9 mouse cellular contexts compared by ENCODE assay signal in genomic region chr7:135736581-135736886, GRCm38 (mm10). TPM values are rescaled to one million over a fixed set of nuclear protein-coding genes. Genes with fewer than 3 reads are reported as not detected.
DNase-seq lines count a peak whose midpoint lies in the region; ATAC-seq and TF ChIP-seq lines count a peak whose summit lies in the region.
"Had no signal": no experiment of that assay in that cellular context is flagged by ENCODE, and none has a peak within 500 bp of the region (broad histone marks: within the 10 kb centered on the region; RNA-seq: fewer than 3 reads in every experiment).

No protein-coding gene starts in this region.

- peaks cover 18% of the 10 kb centered on the region for H3K4me1 ChIP-seq in kidney, embryonic 15.5 days
- H3K4me1 ChIP-seq in midbrain, embryonic 16.5 days (ENCODE audit: control insufficient read depth, insufficient read depth, low read length): no peaks in the 10 kb centered on the region; the same call in 1 of the 2 replicates
- H3K4me1 ChIP-seq in midbrain, postnatal 0 days (ENCODE audit: insufficient read depth, low read length): no peaks in the 10 kb centered on the region
- H3K4me1 ChIP-seq in hindbrain, embryonic 13.5 days (replicated peaks): peaks cover 7% of the 10 kb centered on the region; the same call in 1 of the 2 replicates
- H3K4me1 ChIP-seq in neural tube, embryonic 13.5 days (replicated peaks): peaks cover 9% of the 10 kb centered on the region

- DNase-seq in kidney, postnatal 36 days: no peak
- DNase-seq in midbrain, postnatal 0 days (ENCODE audit: low spot score): no peak
- no peak for DNase-seq in layer of hippocampus, postnatal 10 days (ENCODE audit: low spot score in 2 of 2)

- H3K4me2 ChIP-seq in kidney, embryonic 15.5 days: no peak overlapping the region
- no peak overlapping the region for H3K4me2 ChIP-seq in midbrain, embryonic 16.5 days (ENCODE audit: low read length)
- H3K4me2 ChIP-seq in midbrain, postnatal 0 days (ENCODE audit: low read depth, low read length, poor library complexity, severe bottlenecking): no peak overlapping the region
- H3K4me2 ChIP-seq in hindbrain, embryonic 13.5 days: no peak overlapping the region
- H3K4me2 ChIP-seq in neural tube, embryonic 13.5 days: no peak overlapping the region

- no peak overlapping the region for H3K27ac ChIP-seq in kidney, embryonic 15.5 days
- no peak overlapping the region for H3K27ac ChIP-seq in midbrain, embryonic 16.5 days (ENCODE audit: low read length)
- H3K27ac ChIP-seq in midbrain, postnatal 0 days (ENCODE audit: low read depth, low read length): no peak overlapping the region
- H3K27ac ChIP-seq in hindbrain, embryonic 13.5 days: no peak overlapping the region
- no peak overlapping the region for H3K27ac ChIP-seq in neural tube, embryonic 13.5 days (replicated peaks)
- H3K27ac ChIP-seq: left cerebral cortex, adult 2 months had no signal

- no peak overlapping the region for H3K4me3 ChIP-seq in kidney, embryonic 15.5 days (replicated peaks)
- H3K4me3 ChIP-seq in midbrain, embryonic 16.5 days (ENCODE audit: low read depth, low read length): no peak overlapping the region
- H3K4me3 ChIP-seq in midbrain, postnatal 0 days (ENCODE audit: low read depth, low read length): no peak overlapping the region
- no peak overlapping the region for H3K4me3 ChIP-seq in hindbrain, embryonic 13.5 days
- no peak overlapping the region for H3K4me3 ChIP-seq in neural tube, embryonic 13.5 days

- 40% methylated on average over 3 of the region's 3 CpGs for WGBS in kidney, embryonic 15.5 days
- WGBS in midbrain, embryonic 16.5 days: 37% methylated on average over 3 of the region's 3 CpGs
- WGBS in midbrain, postnatal 0 days: 46% methylated on average over 3 of the region's 3 CpGs
- 45% methylated on average over 3 of the region's 3 CpGs for WGBS in hindbrain, embryonic 13.5 days
- WGBS in neural tube, embryonic 13.5 days: 42% methylated on average over 3 of the region's 3 CpGs

- no peaks in the 10 kb centered on the region for H3K27me3 ChIP-seq in kidney, embryonic 15.5 days
- H3K27me3 ChIP-seq in midbrain, embryonic 16.5 days (ENCODE audit: control insufficient read depth, insufficient read depth, low read depth, low read length): no peaks in the 10 kb centered on the region
- H3K27me3 ChIP-seq in midbrain, postnatal 0 days (ENCODE audit: insufficient read depth, low read length): no peaks in the 10 kb centered on the region
- no peaks in the 10 kb centered on the region for H3K27me3 ChIP-seq in hindbrain, embryonic 13.5 days
- no peaks in the 10 kb centered on the region for H3K27me3 ChIP-seq in neural tube, embryonic 13.5 days

- ATAC-seq in kidney, embryonic 15.5 days (replicated peaks; ENCODE audit: low FRiP score): peak; percentile 31; the same call in 1 of the 2 replicates
- 0 out of 2 replicates have a peak, but pooled peaks have one; percentile 42 for ATAC-seq in midbrain, embryonic 16.5 days
- no peak for ATAC-seq in midbrain, postnatal 0 days (ENCODE audit: low FRiP score)
- peak; percentile 17; the same call in 1 of the 2 replicates for ATAC-seq in hindbrain, embryonic 13.5 days (ENCODE audit: low FRiP score)
- ATAC-seq in neural tube, embryonic 13.5 days (ENCODE audit: low read depth): peak; percentile 62

- H3K9ac ChIP-seq in kidney, embryonic 15.5 days: no peak overlapping the region
- H3K9ac ChIP-seq in midbrain, embryonic 16.5 days (ENCODE audit: low read depth, low read length): no peak overlapping the region
- no peak overlapping the region for H3K9ac ChIP-seq in midbrain, postnatal 0 days (replicated peaks; ENCODE audit: low read length, poor library complexity, severe bottlenecking)
- H3K9ac ChIP-seq in hindbrain, embryonic 13.5 days: no peak overlapping the region
- H3K9ac ChIP-seq in neural tube, embryonic 13.5 days: no peak overlapping the region
- H3K9ac ChIP-seq: liver, embryonic 14.5 days had no signal

- H3K9me3 ChIP-seq in kidney, embryonic 15.5 days (replicated peaks): no peaks in the 10 kb centered on the region
- no peaks in the 10 kb centered on the region for H3K9me3 ChIP-seq in midbrain, embryonic 16.5 days (replicated peaks; ENCODE audit: control insufficient read depth, low read length, poor library complexity, severe bottlenecking)
- no peaks in the 10 kb centered on the region for H3K9me3 ChIP-seq in midbrain, postnatal 0 days (ENCODE audit: low read length)
- H3K9me3 ChIP-seq in hindbrain, embryonic 13.5 days: no peaks in the 10 kb centered on the region
- H3K9me3 ChIP-seq in neural tube, embryonic 13.5 days: no peaks in the 10 kb centered on the region

- no peaks in the 10 kb centered on the region for H3K36me3 ChIP-seq in kidney, embryonic 15.5 days
- H3K36me3 ChIP-seq in midbrain, embryonic 16.5 days (ENCODE audit: control insufficient read depth, insufficient read depth, low read length): no peaks in the 10 kb centered on the region
- no peaks in the 10 kb centered on the region for H3K36me3 ChIP-seq in midbrain, postnatal 0 days (ENCODE audit: insufficient read depth, low read length)
- H3K36me3 ChIP-seq in hindbrain, embryonic 13.5 days: no peaks in the 10 kb centered on the region
- no peaks in the 10 kb centered on the region for H3K36me3 ChIP-seq in neural tube, embryonic 13.5 days

- no peak for TF ChIP-seq CTCF in midbrain, postnatal 0 days (IDR thresholded peaks at IDR 0.05)

RNA-seq across cellular contexts. Expression of gene Mki67, which starts 20.4 kb away (rescaled TPM):
- polyA plus RNA-seq in kidney, embryonic 15.5 days (2015; fragmentation: Nextera tagmentation; extraction: Ambion mirVana): 38.7 and 41.8 TPM in 2 replicates
- polyA plus RNA-seq in midbrain, embryonic 16.5 days (2015; fragmentation: Nextera tagmentation; extraction: Ambion mirVana): 3.3 and 5.1 TPM in 2 replicates
- 6.3 and 8.9 TPM in 2 replicates for total RNA-seq in midbrain, postnatal 0 days (2014; rRNA removed)
- polyA plus RNA-seq in midbrain, postnatal 0 days (2015; fragmentation: Nextera tagmentation; extraction: Ambion mirVana): 1.4 and 2.1 TPM in 2 replicates
- polyA plus RNA-seq in hindbrain, embryonic 13.5 days (2015; fragmentation: Nextera tagmentation; extraction: Ambion mirVana): 8.1 and 10.2 TPM in 2 replicates
- polyA plus RNA-seq in neural tube, embryonic 13.5 days (2015; fragmentation: Nextera tagmentation; extraction: Ambion mirVana): 5.9 and 8.8 TPM in 2 replicates
- total RNA-seq in layer of hippocampus, postnatal 10 days (2021): 1 to 10 TPM; 9.9 TPM
